Mouse (Mus musculus): ENCODE measurements around the gene Usp18.

The Usp18 gene

GRCm38 (mm10) chr6:121303466-121304220 is 57.9 kb downstream of the Usp18 start:
- no peak for DNase-seq (ENCODE audit: low read depth, low spot score)

- no peak for DNase-seq (ENCODE audit: low read depth, low spot score)
These were observed 58.9 kb downstream of the Usp18 start for GRCm38 (mm10) chr6:121304630-121305029.

- no peak for DNase-seq (ENCODE audit: low read depth, low spot score)
These were observed 59.9 kb downstream of the Usp18 start for GRCm38 (mm10) chr6:121305571-121305970.

GRCm38 (mm10) chr6:121310984-121311383 is 65.3 kb downstream of the Usp18 start:
- DNase-seq (ENCODE audit: low read depth, low spot score), result no peak

- DNase-seq (ENCODE audit: low read depth, low spot score), result no peak
These were observed 73.4 kb downstream of the Usp18 start for GRCm38 (mm10) chr6:121319099-121319498.

Measured in WW6 (cell line).